Mouse (Mus musculus): ENCODE results near the gene Stx8.

Gene Stx8

DNA sequence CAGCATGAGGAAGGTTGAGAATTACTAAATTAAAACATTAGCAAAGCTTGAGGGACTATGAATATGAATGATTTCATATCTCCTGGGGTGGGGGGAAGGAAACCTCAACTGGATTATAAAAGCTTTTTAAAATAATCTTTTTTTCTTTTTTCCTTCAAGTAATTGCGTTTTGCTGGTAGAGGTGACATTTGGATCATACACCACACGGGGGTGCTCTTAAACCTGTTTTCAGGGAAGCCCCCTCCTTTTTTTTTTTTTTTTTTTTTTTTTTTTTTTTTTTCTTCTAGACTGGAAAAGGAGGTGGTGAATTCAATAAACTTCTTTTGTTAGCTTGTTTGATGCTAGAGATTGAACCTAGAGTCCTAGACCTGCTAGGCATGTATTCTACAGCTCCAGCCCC, 9.3 kb downstream of the Stx8 start:
- DNase-seq (ENCODE audit: low spot score in 2 of 2) = no peak

DNA sequence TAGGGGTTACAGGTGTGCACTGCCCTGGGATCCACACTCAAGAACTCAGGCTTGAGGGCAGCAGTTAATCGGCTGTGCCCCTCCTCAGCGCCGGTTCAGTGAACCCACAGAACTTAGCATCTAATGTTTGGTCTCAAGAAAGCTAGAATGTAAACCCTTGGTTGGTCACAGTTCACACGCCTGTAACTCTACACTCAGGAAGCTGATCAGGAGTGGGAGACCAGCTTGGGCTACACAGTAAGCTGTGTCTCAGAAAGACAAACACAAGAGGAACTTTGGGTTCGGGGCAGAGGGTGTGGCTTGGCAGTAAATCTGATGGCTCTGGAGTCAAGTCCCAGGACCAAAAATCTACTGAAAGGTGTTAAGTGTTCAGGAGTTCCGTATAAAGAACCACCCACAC, 17.6 kb downstream of the Stx8 start:
- no peak for DNase-seq (ENCODE audit: low spot score in 2 of 2)

DNA sequence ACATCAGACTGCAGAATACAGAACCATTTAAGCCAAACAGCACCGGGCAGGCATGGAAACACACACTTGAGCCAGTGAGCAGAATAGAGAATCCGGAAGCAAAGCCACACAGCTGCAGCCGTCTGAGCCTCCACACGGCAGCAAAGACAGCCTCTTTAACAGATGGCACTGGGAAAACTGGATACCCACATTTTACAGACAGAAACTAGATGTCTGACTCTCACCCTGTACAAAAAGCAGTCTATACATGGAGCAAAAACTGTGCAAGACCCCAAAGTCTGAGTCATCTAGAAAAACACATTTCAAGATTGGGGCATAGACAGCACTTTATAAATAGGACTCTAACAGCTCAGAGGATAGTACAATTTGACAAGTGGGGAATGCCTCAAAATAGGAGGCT, 25.2 kb downstream of the Stx8 start:
- peak in 1 of 2 experiments; percentile 32 for DNase-seq (ENCODE audit: low spot score in 2 of 2)

DNA sequence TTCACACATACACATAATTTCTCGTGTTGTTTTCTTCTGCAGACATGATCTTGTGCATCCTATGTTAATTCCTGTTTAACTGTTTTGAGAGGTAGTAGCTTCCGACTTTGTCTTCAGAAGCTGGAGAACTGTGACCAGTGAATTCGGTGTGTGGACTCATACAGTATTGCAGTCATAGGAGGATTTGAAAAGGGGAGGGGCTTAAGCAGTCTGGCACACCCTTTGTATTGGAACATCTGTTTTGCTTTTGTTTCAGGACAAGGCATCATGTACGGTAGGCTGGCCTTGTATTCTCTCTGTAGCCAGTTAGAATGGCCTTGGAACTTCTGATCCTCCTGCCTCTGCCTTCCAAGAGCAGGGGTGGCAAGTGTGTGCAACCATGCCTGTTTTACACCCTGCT, 30.0 kb downstream of the Stx8 start:
- DNase-seq (ENCODE audit: low spot score in 2 of 2) = no peak

DNA sequence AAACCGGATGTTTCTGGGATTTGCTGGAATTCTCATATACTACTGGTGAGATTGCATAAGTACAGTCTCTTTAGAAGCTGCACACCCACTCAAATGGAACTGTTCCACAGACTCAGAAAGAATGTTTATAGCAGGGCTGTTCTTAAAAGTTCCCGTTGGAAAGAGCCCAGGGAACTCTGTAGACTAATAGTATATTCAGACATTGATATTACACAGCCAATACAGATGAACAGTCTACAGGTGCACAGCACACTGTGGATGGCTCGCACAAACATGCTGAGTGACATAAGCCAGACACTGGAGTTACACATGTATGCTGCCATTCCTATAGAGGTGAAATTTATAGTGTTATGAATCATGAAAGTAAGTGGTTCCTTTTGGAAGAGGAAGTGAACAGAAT, 32.9 kb downstream of the Stx8 start:
- DNase-seq (ENCODE audit: low spot score in 2 of 2) = peak; percentile 30 to 64

DNA sequence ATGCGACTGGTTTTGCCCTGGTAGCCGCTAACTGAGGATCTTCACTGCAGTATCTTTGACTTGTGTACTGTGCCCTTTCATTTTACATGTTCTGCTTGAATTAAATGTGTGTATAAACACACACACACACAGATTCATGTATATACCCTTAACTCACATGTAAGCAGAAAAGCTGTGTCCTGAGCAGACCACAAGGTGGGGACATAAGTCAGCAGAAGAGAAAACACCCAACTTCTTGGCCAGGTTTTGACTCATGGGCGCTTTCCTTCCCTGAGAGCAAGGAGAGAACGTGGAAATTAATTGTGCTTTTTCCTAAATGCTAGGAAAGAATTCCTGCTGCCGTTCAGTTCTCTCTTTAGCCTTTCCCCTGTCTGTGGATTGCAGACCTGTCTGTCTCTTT, 33.6 kb downstream of the Stx8 start:
- DNase-seq (ENCODE audit: low spot score in 2 of 2) = no peak

DNA sequence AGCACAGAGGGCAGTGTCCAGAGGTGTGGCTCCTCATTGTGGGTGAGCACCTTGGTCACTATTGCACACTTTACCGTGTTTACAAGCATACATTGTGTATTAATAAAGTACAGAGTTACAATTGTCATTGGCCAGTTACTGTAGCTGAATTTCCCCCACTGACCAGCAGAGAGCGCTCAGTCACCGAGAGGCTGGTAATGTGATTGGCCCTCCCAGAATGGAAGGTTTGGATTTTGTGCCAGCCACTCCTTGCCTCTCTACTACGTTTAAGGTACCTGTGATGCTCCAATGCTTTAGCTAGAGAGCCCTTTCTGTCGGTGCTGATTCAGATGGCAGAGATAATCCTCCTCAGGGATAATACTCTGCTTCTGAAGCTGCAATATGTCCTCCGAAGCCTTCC, 38.2 kb downstream of the Stx8 start:
- DNase-seq (ENCODE audit: low spot score in 2 of 2) = peak in 1 of 2 experiments; percentile 76

GRCm38 (mm10) chr11:68006216-68006789, 40.3 kb downstream of the Stx8 start:
- no peak for DNase-seq (ENCODE audit: low spot score in 2 of 2)

DNA sequence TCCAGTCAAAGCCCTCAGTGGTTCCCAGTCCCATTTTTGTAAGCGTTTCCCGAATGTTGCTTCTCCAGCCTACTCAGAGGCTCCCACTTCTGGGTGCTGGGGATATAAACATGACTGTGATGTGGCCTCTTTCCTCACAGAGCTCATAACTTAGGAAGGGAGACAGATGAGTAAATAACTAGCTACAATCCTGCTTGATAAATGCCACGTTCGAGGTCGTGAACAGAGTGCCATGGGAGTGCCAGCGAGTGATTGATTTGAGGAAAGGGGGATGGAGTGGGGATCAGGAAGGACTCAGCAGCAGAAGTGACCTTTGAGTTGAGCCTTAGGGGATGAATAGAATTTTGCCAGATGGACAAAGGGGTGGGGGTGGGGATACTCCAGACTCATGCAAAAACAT, 41.7 kb downstream of the Stx8 start:
- no peak for DNase-seq (ENCODE audit: low spot score in 2 of 2)

- DNase-seq (ENCODE audit: low spot score in 2 of 2) = no peak
Observed at GRCm38 (mm10) chr11:68009377-68009776, 43.4 kb downstream of the Stx8 start.

- DNase-seq (ENCODE audit: low spot score in 2 of 2) = no peak
Observed at GRCm38 (mm10) chr11:68012207-68012606, 46.2 kb downstream of the Stx8 start.

DNA sequence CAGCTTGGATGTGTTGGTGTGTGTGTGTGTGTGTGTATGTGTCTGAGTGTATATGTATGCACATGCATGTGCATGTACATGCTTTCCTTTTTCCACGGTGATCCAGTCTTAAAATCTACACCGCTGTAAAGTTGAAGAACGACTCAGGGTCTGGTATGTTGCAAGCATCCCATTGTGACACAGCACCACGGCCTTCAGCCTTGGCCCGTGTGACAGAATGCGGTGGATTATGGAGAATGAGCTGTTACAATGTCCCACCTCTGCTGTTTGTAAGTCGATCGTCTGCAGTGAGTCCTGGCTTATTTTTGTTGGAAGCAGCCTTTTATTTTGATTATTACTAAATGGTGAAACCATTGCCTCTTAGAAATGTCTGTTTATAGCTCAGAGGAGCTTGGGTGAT, 52.2 kb downstream of the Stx8 start:
- no peak for DNase-seq (ENCODE audit: low spot score in 2 of 2)

- no peak for DNase-seq (ENCODE audit: low spot score in 2 of 2)
Observed at GRCm38 (mm10) chr11:68019156-68019555, 53.2 kb downstream of the Stx8 start.

DNA sequence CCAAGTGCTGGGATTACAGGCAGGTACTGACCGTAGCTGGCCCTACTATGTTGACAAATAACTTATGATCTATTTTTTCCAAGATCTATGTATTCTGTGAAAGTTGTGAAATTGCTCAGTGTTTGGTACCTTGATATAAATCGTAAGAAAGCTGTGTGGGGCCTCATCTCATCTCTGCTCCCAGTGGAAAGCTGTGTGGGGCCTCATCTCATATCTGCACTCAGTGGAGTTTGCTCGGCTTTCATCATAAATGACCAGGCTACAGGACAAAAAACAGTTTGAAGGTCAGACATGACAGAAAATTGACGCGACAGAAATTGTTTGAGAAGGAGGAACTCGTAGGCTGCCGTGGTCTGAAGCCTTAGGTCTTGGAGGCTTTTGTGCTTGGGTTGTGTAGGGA, 56.0 kb downstream of the Stx8 start:
- DNase-seq (ENCODE audit: low spot score in 2 of 2) = no peak

DNA sequence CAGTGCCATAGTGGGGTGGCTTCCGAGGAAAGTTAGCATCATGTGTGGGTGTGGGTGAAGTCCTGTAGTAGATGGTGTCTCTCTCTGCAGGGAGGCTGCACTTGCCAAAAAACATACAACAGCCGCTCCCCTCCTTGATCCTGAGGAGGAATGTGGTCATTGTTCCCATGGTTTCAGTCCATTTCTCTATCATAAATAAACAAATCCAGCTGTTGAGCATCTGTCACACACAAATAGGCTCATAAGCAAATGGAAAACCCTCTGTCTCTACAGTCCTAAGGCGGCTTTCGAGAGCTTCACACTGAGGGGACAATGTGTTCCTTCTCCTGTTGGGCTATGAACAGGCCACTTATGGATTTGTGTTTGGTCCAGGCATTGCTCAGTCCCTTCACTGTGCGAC, 56.9 kb downstream of the Stx8 start:
- no peak for DNase-seq (ENCODE audit: low spot score in 2 of 2)

- no peak for DNase-seq (ENCODE audit: low spot score in 2 of 2)
Observed at GRCm38 (mm10) chr11:68023811-68024369, 57.9 kb downstream of the Stx8 start.

- DNase-seq (ENCODE audit: low spot score in 2 of 2) = no peak
Observed at GRCm38 (mm10) chr11:68026590-68026989, 60.6 kb downstream of the Stx8 start.

GRCm38 (mm10) chr11:68029079-68029478, 63.1 kb downstream of the Stx8 start:
- no peak for DNase-seq (ENCODE audit: low spot score in 2 of 2)

DNA sequence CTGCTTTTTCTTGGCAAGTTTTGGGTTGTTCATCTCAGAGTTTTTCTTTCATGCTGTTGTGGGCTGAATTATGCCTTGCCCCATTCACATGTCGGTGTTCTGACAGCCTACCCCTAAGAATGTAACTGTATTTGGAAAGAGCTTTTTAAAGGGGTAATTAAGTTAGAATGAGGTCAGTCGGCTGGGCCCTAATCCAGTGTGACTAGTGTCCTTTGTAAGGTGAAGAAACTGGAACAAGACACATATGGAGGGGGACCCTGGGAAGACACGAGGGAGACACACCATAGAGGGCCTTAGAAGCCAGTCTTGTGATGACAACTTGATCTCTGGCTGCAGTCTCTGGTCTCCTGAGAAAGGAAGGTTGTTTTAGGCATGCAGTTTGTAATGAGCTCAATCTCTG, 63.9 kb downstream of the Stx8 start:
- no peak for DNase-seq (ENCODE audit: low spot score in 2 of 2)

GRCm38 (mm10) chr11:68030771-68031170, 64.8 kb downstream of the Stx8 start:
- DNase-seq (ENCODE audit: low spot score in 2 of 2) = peak; percentile 42 to 63

- no peak for DNase-seq (ENCODE audit: low spot score in 2 of 2)
Observed at GRCm38 (mm10) chr11:68032448-68032847, 66.5 kb downstream of the Stx8 start.

GRCm38 (mm10) chr11:68033331-68033926, 67.4 kb downstream of the Stx8 start:
- DNase-seq (ENCODE audit: low spot score in 2 of 2) = no peak

GRCm38 (mm10) chr11:68034422-68034821, 68.4 kb downstream of the Stx8 start:
- no peak for DNase-seq (ENCODE audit: low spot score in 2 of 2)
